Mouse (Mus musculus) CD4-positive, CD25-positive, alpha-beta regulatory T cell, adult 4 months (primary cell): ENCODE data around the gene Cyfip1. TPM values are rescaled to one million over a fixed set of nuclear protein-coding genes. Genes with fewer than 3 reads are reported as not detected.
A peak's percentile ranks its signal among the peaks of the same experiment; 100 is the strongest.

Experiments
- ATAC-seq: one replicate; pipeline ENCODE4 v1.8.0; 2017
- polyA plus RNA-seq, 2 experiments: library from polyadenylated mRNA; unstranded; fragments of 100-300 nt; shearing (Covaris generic); gene quantifications; one replicate each; pipeline ENCODE4 v1.2.1; 2017

The Cyfip1 gene
- polyA plus RNA-seq, 2 experiments from 2014 or later: 69.2 to 104 TPM

DNA sequence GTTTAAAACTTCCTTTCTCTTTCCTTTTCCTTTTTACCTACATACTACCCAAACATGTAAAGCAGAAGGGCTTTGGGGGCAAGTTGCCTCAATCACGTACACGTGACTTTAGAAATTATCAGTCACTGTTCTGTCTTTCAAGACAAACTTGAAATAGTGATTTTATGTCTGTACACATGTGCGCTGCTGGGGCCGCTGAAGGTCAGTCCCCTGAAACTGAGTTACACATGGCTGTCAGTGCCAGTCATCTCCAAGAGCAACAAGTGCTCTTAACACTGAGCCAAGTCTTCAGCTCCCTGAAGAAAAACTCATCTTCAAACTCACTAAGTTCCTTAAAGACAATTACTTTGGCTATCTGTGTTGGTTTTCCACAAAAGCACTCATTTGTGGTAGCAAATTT, 116.4 kb downstream of the Cyfip1 start:
- ATAC-seq: no peak

DNA sequence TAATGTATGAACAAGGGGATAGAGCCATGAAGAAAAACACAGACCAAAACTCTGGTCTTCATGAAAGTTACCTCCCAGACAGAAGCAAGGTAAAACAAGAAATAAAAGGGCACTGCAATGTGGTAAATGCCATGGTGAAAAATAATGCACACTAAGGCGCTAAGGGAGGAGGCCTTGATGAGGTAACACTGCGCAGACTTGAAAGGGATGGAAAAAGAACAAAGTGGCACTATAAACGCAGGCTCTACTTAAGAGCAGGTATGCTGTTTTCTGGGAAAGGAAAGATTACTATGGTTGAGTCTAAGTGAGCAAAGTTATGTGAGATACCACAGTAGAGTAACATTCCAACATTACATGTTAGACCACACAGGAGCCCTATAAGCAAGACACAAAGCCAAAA, 118.3 kb downstream of the Cyfip1 start:
- no peak for ATAC-seq

DNA sequence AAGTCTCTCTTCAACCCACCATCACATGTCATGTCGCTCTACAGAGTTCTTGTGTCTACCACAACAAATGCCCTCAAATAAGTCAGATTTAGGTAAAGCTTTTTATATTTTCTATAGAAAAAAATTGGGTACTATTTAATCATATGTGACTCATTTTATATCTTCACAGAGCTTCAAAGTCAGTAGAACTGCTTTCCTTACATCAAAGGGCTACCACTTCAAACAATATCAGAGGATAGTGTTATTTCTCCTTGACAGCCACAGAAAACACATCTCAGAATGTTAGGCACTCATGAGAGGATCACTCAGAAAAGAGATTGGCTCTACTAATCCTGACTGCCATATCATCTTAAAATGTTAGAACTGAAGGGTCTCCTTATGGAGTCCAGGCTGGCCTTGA, 119.0 kb downstream of the Cyfip1 start:
- ATAC-seq: no peak

DNA sequence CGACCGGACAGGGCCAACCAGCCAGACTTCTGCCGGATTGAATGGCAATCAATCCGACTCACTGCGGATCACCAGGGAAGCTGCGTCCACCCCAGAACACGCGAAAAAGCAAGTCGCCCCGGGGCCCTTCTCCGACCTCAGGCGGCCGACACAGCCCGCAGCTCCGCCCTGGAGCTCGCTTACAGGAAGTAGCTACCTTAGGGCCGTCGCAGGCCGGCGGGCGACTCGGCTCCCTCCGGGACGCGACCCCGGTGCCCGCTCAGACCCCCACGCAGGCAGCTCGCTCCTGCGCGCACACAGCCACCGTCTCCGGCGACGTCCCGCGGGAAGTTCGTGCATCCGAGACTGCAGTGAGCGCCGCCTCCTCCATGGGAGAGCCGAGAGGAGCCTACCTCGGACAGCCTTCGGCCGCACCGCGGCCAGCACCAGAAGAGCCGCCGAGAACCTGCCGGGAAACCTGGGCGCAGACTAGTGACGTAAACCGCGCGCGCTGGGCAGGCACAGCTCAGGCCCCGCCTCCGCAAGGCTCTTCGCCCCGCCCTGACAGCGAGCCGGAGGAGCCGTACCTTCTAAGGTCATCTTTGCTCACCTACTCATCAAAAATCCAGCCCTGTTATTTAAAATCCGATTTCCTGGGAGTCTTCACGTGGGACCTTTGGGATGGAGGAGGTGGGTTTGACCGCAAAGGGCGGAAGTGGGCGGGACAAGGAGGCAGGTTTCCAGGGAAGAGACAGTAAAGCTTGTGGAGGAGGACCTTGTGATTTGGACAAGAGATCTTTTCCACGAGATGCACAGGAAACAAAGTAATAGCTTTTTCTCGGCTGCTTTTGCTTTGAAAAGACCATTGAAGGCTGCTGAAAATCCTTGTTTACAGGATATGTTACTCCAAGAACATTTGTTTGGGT, 120.7 kb downstream of the Cyfip1 start, which contains the start of gene Nipa2:
Gene Nipa2 (minus strand): TSS at position 473 of the 905 bp plus-strand sequence.
- peak; percentile 88 for ATAC-seq

DNA sequence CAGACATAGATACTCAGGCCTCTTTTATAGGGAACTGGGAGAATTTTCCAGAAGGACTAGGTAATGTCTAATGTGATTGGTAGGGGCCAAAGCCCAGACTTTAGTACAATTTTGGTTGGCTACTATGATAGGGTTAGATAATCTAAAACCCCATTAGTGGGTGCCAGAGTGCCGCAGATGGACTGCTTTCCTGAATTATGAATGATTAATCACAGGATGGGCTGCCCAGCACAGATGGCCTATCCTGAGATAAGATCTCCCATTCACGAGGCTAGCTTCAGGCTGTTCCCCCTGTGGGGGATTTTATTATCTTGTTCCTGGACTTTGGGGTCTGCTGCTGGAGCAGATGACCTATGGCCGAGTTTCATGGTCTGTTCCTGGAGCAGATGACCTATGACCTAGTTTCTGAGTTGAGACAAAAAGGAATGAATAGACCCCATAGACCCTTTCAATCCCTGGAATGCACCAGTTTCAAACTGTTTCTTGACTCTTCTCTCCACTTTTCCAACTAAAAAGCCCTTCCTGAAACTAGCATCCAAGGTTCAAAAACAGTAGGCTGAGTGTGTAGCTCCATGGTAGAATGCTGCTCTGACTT, 125.4 kb downstream of the Cyfip1 start:
- ATAC-seq: no peak

DNA sequence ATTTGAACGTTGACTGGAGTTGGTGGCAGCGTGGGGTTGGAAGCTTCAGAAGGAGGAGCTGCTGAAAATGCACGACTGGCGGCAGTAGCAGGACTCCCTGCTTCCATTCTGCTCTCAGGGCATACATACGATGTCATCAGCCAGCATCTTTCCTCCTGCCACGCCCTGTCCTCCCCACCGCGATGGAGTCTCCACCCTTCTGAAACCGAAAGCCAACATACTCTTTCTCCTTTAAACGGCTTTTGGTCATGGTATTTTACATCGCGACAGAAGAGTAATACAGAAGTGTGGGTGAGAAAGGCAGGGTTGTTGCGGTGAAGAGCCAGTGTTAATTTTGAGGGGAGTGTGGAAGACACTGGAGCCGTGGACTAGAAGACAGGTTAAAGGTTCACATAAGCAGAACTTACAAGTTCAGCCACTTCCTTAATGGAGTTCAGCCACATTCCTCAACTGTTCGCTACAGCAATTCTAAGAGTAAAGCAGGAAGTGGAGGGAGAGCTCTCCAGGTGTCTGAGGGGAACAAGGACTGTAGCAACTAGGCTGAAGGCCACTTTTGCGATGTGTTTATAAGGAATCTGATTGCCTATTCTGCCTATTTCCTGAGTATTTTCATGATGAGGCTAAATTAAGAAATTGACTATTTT, 126.8 kb downstream of the Cyfip1 start:
- ATAC-seq: peak; percentile 93

DNA sequence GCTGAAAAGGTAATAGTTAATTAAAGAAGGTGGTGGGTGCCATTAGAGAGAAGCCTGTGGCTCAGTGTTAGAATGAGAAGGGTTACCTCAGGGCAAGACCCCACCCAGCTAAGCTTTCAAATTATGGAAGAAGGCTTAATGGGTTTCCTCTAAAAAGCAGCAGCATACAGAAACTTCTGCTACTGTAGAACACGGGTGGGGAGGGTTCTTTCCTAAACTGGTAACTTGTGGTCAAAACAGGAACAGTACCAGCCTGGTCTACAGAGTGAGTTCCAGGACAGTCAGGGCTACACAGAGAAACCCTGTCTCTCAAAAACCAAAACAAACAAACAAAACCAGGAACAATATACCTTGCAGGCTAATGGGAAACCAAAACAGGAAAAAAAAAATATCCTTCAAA, 127.9 kb downstream of the Cyfip1 start:
- ATAC-seq: no peak

DNA sequence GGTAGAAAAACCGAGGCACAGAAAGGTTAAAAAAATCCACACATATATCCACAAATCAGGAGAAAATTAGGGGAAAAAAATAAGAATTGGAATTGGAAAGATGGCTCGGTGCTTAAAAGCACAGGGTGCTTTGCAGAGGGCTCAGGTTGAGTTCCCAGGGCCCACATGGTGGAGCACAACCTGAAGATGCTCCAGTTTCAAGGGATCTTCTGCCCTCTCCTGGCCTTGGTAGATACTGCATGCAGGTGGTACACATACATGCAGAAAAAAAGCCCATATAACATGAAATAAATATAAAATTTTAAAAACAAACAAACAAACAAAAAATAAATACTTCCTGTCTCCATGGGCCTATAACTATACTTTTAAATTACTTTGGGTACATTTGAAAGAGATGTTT, 132.9 kb downstream of the Cyfip1 start:
- ATAC-seq: no peak

DNA sequence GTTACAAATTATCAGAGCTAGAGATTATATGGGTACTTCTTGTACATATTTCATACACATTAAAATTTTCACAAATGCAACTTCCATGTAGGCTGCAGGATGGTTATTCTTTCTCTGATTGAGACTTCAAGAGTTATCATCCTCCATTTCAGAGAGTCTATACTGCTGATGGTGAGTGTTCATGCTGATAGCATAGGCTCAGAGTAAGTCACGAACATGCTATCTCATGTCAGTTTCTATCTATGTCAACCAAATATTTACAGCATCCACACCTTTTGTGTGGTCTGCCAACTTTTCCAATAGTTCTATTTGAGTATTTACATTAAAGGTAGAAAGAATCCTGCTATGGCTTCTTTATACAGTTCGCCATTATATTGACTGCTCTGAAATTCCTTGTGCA, 140.0 kb downstream of the Cyfip1 start:
- ATAC-seq: no peak

Other genes starting within 250 kb of the Cyfip1 start
- 1 to 10 TPM in 1 of 2 experiments, not detected in 1; 1.4 TPM for gene Siglech, start 73.6 kb upstream of the Cyfip1 start, polyA plus RNA-seq
- 10 to 100 TPM; 43.4 to 48.6 TPM for gene Tubgcp5, start 47.6 kb upstream of the Cyfip1 start, polyA plus RNA-seq
- 10 to 100 TPM; 13.9 to 14.6 TPM for gene Nipa2, start 120.7 kb downstream of the Cyfip1 start, polyA plus RNA-seq
- gene Nipa1, start 178.2 kb downstream of the Cyfip1 start, polyA plus RNA-seq: not detected
- 10 to 100 TPM; 19.9 to 36.6 TPM for gene Herc2, start 208.5 kb downstream of the Cyfip1 start, polyA plus RNA-seq